Mouse (Mus musculus) stomach, postnatal 0 days (tissue): ENCODE data around the gene Cst7.

Experiments used
- CTCF ChIP-seq: IDR thresholded peaks from 2 replicates; pipeline ENCODE4 v1.5.1; 2016; ENCODE audit warnings: antibody characterized with exemption, low read depth, mild to moderate bottlenecking, moderate library complexity
- EP300 ChIP-seq: optimal IDR thresholded peaks from 2 replicates; pipeline ENCODE3; 2016; ENCODE audit warnings: antibody characterized with exemption

GRCm38 (mm10) chr2:150589076-150589475, 18.9 kb downstream of the Cst7 start:
- TF ChIP-seq CTCF (no peak), EP300 (no peak)
